Mouse (Mus musculus) cortical plate, adult 2 months (tissue): ENCODE results near the gene Ptprj. TPM values are rescaled to one million over a fixed set of nuclear protein-coding genes. Genes with fewer than 3 reads are reported as not detected.
A peak's percentile ranks its signal among the peaks of the same experiment; 100 is the strongest.

ENCODE experiments used
- H3K27ac ChIP-seq: fragments of 200-500 bp; 2 replicates; pipeline ENCODE4 v1.5.1; 2012; ENCODE audit warnings: low read length, control low read depth, inconsistent platforms; ENCODE audit not compliant: insufficient read depth
- H3K4me1 ChIP-seq: fragments of 200-500 bp; 2 replicates; pipeline ENCODE4 v1.6.1; 2011; ENCODE audit warnings: low read length; ENCODE audit not compliant: control insufficient read depth, insufficient read depth
- H3K4me3 ChIP-seq: fragments of 200-500 bp; 2 replicates; pipeline ENCODE4 v1.5.1; 2011; ENCODE audit warnings: mild to moderate bottlenecking, low read length, control low read depth; ENCODE audit not compliant: insufficient read depth
- CTCF ChIP-seq: fragments of 200-500 bp; IDR thresholded peaks from 2 replicates; pipeline ENCODE4 v1.5.1; 2011; ENCODE audit warnings: mild to moderate bottlenecking, control low read depth, low read length; ENCODE audit not compliant: insufficient read depth; ENCODE audit errors: extremely low read depth
- POLR2A ChIP-seq: fragments of 200-500 bp; IDR thresholded peaks from 2 replicates; pipeline ENCODE4 v1.6.1; 2011; ENCODE audit warnings: mild to moderate bottlenecking, low read length, control low read depth; ENCODE audit not compliant: insufficient read depth; ENCODE audit errors: extremely low read depth
- polyA plus RNA-seq: library from polyadenylated mRNA; depleted of rRNA; stranded (reverse); fragments of >200 nt; gene quantifications from 2 replicates; pipeline ENCODE4 v1.2.3, GENCODE M21; 2012

Ptprj gene
- polyA plus RNA-seq, 1 experiment: 36.9 TPM

DNA sequence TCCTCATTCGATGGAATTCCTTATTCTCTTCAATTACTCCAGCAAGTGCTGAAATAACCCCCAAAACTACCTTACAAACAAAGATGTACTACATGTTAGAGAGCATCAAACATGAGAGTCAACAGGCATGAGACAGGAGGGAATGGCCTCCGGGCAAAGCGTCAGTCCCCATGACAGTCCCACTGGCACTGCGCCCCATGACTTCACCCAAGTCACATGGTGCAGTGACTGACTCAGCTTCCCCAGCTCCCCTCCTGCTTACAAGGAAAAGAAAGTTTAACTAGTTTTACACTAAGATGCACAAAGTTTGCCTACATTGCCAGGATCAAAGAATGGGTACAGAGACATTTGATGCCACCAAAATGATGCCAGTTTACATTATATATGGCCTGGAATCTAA, 71.2 kb downstream of the Ptprj start:
- Histone ChIP-seq H3K4me1 (peaks cover 13% of the 10 kb centered on the region), H3K27ac (no peak overlapping the region), H3K4me3 (no peak overlapping the region)
- TF ChIP-seq POLR2A (no peak), CTCF (no peak)

DNA sequence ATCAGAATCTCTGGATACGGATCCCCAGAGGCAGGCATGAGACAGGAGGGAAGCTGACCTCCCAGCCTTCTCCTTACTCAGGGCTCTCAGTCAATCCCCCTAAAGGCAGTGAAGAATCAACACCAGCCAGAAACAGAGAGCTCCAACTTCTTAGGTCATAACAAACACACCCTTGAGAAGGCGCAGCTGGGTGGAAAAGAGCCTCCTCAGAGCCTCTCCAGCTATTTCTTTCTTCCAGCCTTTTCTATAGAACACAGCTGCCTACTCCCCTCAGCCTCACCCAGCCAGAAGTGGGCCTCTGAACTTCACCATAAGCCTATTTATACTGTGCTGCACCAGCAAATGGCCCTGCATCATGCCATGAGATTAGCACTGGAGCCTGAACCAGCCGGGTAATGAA, 74.3 kb downstream of the Ptprj start:
- no peak overlapping the region for H3K27ac ChIP-seq
- TF ChIP-seq CTCF: no peak
- TF ChIP-seq POLR2A: no peak
- H3K4me3 ChIP-seq: no peak overlapping the region

DNA sequence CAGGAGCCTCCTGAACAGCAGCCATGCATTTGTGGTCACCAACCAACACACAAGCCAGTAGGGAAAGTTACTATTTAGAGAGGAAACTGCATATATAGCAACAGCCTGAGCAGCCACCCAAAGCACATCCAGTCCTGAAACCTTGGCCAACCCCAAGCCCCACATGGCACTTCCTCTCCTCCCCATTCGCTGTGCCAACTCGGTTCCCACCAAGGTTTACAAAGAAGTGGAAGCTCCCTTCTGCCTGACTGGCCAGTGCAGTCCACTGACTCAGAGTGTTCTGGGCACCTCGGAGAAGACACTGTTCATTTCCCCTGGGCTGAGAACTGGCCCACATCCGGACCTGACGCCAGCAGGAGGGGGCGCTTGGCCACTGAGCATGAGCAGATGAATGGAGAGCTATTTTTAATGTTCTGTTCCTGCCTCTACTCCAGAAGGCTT, 75.7 kb downstream of the Ptprj start:
- TF ChIP-seq POLR2A (0 out of 2 replicates have a peak, but pooled peaks have one; percentile 10), CTCF (no peak; the same call in 1 of the 2 replicates)
- Histone ChIP-seq H3K4me3 (no peak overlapping the region), H3K27ac (no peak overlapping the region), H3K4me1 (peaks cover 20% of the 10 kb centered on the region)

More for the DNA sequence above, 74.3 kb downstream of the Ptprj start:
- H3K4me1 ChIP-seq: peaks cover 18% of the 10 kb centered on the region

DNA sequence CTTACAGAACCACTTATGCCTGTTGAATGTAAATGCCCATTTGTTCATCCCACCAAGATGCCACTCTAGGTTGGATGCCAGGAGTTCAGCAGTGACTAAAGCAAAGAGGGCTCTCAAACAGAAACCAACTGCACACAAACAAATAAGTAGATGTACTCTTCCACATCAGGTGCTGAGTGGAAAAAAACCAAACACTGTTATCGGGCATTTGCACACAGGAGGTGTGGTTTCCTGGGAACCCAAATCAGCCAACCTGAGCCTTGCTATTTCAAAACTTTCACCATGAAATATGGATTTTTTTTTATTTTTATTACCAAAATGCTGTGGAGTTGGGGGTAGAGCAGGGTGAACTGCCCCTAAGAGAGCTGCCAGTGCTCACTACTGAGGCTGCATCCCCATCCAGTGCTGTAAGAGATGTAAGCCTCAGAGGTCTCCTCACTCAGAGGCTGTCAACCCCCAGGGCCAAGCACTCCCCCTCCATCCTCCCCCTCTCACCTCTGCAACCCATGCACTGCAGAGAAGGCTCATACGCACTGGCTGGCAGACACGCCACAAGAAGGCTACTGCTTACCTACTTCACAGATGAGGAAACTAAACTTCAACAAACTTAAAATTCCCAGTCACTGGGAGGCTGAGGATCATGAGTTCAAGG, 77.1 kb downstream of the Ptprj start:
- H3K4me3 ChIP-seq: no peak overlapping the region
- no peak for TF ChIP-seq POLR2A
- no peak for TF ChIP-seq CTCF
- H3K27ac ChIP-seq: no peak overlapping the region
- peaks cover 25% of the 10 kb centered on the region for H3K4me1 ChIP-seq

DNA sequence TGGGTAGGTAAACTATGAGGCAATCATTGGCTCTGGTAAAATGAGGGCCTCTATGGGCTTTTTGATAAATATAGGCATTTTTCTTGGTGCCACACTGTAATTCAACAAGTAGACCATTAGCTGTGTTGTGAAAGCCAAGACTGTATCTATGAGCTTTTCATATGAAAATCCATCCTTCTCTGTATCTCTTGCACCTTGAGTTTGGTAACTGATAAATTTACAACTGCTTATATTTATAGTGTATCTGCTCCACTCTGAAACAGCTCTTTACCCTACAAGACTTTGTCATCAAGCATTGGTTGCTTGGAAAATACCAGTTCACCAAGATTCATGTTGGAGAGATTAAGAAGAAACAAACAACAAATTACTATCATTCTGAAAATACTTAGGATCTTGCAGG, 77.7 kb downstream of the Ptprj start:
- TF ChIP-seq POLR2A: no peak
- TF ChIP-seq CTCF: no peak
- H3K27ac ChIP-seq: no peak overlapping the region
- no peak overlapping the region for H3K4me3 ChIP-seq
- peaks cover 25% of the 10 kb centered on the region for H3K4me1 ChIP-seq

DNA sequence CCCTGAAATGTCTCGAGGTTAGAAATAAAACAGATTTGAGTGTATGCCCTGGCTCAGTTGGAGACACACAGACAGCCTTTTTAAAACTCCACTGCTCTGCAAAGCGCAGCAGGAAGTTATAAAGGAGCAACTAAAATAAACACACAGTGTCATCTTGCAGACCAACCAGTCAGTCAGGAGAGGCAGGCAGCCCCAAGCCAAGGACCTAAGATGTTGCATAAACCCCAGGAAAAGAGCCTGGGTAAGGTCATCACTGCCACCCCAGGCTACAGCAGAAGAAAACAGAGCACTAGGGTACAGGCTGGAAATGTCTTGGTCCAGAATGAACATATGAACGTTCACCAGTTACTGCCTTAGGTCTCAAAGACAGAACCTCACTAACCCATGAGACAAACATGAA, 78.7 kb downstream of the Ptprj start:
- Histone ChIP-seq H3K27ac (no peak overlapping the region), H3K4me1 (peaks cover 25% of the 10 kb centered on the region), H3K4me3 (no peak overlapping the region)
- TF ChIP-seq CTCF (no peak), POLR2A (no peak)

DNA sequence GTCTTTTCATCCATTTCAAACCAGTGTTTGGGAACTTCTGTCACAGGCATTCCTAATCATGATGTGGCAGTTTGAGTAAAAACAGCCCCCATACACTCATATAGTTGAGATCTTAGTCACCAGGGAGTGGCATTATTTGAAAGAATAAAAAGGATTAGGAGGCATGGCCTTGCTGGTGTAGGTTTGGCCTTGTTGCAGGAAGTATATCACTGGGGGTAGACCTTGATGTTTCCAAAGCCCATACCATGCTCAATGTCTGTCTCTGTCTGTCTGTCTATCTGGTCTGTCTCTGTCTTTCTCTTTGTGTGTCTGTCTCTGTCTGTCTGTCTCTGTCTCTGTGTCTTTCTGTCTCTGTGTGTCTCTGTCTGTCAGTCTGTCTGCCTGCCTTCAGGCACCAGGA, 79.6 kb downstream of the Ptprj start:
- Histone ChIP-seq H3K27ac (no peak overlapping the region), H3K4me1 (peaks cover 25% of the 10 kb centered on the region), H3K4me3 (no peak overlapping the region)
- TF ChIP-seq POLR2A: no peak

DNA sequence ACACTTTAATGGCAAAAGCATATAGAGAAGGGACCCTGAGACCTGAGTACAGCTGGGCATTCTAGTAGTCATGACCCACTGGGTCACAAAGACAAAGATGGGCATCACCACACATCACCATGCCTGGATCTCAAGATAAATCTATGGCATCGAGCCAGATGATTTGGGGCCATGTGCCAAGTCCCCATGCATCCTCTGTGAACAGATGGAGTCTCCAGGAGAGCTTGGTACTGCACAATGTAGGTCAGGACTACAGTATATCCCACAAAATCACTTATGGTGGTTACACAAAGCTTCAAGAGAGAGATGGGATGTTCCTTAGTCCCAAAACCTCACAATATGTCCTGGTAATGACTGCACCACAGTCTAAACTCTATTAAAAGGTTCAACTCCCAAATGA, 81.4 kb downstream of the Ptprj start:
- TF ChIP-seq CTCF: no peak
- TF ChIP-seq POLR2A: no peak
- Histone ChIP-seq H3K4me1 (peaks cover 15% of the 10 kb centered on the region), H3K27ac (no peak overlapping the region), H3K4me3 (no peak overlapping the region)

DNA sequence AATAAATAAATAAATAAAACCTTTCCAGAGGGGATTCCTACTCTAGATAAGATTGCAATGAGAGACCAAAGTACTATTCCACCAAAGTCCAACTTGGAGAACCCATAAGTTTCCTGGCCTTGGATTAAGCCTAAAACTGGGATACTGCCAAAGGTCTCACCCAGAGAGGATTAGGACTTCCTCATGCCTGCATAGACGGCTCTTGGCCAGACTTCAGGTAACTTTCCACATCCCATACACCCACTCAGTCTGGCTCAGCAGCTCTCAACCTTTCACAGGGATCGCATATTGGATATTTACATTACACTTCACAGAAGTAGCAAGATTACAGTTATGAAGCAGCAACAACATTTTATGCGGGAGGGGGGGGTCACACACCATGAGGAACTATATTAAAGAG, 82.9 kb downstream of the Ptprj start:
- no peak overlapping the region for H3K4me3 ChIP-seq
- no peak for TF ChIP-seq POLR2A
- TF ChIP-seq CTCF: no peak
- no peak overlapping the region for H3K27ac ChIP-seq
- peaks cover 15% of the 10 kb centered on the region for H3K4me1 ChIP-seq

DNA sequence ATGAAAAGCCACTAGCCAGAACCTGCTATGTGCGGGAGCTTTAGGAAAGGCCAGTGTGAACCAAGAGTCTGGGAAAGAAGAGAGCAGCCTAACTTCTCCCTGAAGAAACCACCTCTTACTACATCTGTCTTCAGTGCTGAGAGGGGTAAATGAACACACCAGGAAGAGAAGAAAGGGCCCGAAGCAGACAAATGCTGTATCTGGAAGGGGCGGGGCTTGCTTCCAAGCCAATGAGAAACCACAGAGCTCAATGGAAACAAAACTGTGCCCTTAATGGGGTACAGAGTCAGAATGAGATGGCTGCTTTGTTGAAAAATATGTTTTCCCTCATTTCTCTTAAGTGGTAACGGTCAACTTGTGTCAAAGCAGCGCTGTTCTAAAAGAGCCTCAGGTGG, 83.8 kb downstream of the Ptprj start:
- Histone ChIP-seq H3K27ac (no peak overlapping the region), H3K4me3 (no peak overlapping the region), H3K4me1 (peaks cover 12% of the 10 kb centered on the region)
- TF ChIP-seq POLR2A (no peak), CTCF (no peak)
